Mouse (Mus musculus) heart, embryonic 13.5 days (tissue): ENCODE data around the gene Thada. TPM values are rescaled to one million over a fixed set of nuclear protein-coding genes. Genes with fewer than 3 reads are reported as not detected.
"Not testable (repeated sequence)": the region's sequence is repeated elsewhere in the genome, so short reads cannot be mapped to it uniquely, and the experiment has no call there.

Experiments
- ATAC-seq: fragments of 200-750 bp; cut with Nextera tagmentation; 2 replicates; pipeline ENCODE4 v1.8.0; 2017; ENCODE audit warnings: moderate TSS enrichment; ENCODE audit not compliant: insufficient number of reproducible peaks, low FRiP score, low TSS enrichment; ENCODE audit errors: extremely low read depth
- H3K27ac ChIP-seq: fragments of 300-500 bp; sonication (generic); replicated peaks from 2 replicates; pipeline ENCODE4 v1.5.1; 2015; ENCODE audit warnings: moderate library complexity, mild to moderate bottlenecking, inconsistent platforms
- H3K27me3 ChIP-seq: fragments of 300-500 bp; sonication (generic); replicated peaks from 2 replicates; pipeline ENCODE4 v1.6.1; 2015; ENCODE audit warnings: mild to moderate bottlenecking, inconsistent platforms
- H3K36me3 ChIP-seq: fragments of 300-500 bp; sonication (generic); 2 replicates; pipeline ENCODE4 v1.6.1; 2015; ENCODE audit warnings: mild to moderate bottlenecking, inconsistent platforms
- H3K4me1 ChIP-seq: fragments of 300-500 bp; sonication (generic); 2 replicates; pipeline ENCODE4 v1.6.1; 2015; ENCODE audit warnings: inconsistent platforms
- H3K4me2 ChIP-seq: fragments of 300-500 bp; sonication (generic); 2 replicates; pipeline ENCODE4 v1.6.1; 2015; ENCODE audit warnings: inconsistent platforms, mild to moderate bottlenecking, moderate library complexity
- H3K4me3 ChIP-seq: fragments of 300-500 bp; sonication (generic); 2 replicates; pipeline ENCODE4 v1.5.1; 2015; ENCODE audit warnings: moderate library complexity, mild to moderate bottlenecking, inconsistent platforms
- H3K9ac ChIP-seq: fragments of 300-500 bp; sonication (generic); 2 replicates; pipeline ENCODE4 v1.6.1; 2015; ENCODE audit warnings: inconsistent platforms, mild to moderate bottlenecking, moderate library complexity
- H3K9me3 ChIP-seq: fragments of 300-500 bp; sonication (generic); 2 replicates; pipeline ENCODE4 v1.6.1; 2016; ENCODE audit warnings: inconsistent platforms
- WGBS: fragments of 180-500 bp; shearing (Covaris S2); methylation state at CpG from one replicate; pipeline ENCODE4 v1.1.7; 2015; ENCODE audit warnings: mixed read lengths; 5-methylcytosine and 5-hydroxymethylcytosine counted together
- polyA plus RNA-seq: library from polyadenylated mRNA; unstranded; fragments of >200 nt; fragmentation: Nextera tagmentation; extraction: Ambion mirVana; gene quantifications from 2 replicates; pipeline ENCODE4 v1.2.1, GENCODE M21; 2015

Gene Thada
- polyA plus RNA-seq, 1 experiment from 2014 or later: 4.6 TPM

DNA sequence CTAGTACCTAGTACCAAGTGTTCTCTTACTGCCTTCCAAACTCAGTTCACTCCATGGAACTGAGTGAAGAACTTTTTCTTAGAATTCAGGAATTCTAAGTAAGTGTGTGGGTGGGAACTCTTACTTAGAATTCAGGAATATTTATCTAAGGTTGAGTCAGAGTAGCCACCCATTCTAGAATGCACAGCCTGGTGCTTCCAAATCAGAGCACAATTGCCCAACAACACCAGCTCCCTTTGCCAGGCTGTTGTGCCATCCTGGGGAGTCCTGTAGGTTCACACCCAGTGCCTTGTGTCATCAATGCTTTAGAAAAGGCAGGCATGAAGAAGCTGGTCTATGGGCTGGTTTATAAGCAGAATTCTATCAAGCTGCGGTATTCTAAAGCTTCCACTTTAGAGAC lies 145.4 kb downstream of the Thada start:
- H3K36me3 ChIP-seq: 0 out of 2 replicates have a peak, but pooled peaks cover 2% of the 10 kb centered on the region
- no peak overlapping the region for H3K27ac ChIP-seq
- no peak overlapping the region for H3K9ac ChIP-seq
- no peaks in the 10 kb centered on the region for H3K27me3 ChIP-seq
- 96% methylated on average over 1 of the region's 1 CpGs for WGBS
- no peak for ATAC-seq
- H3K4me3 ChIP-seq: no peak overlapping the region
- H3K9me3 ChIP-seq: no peaks in the 10 kb centered on the region
- H3K4me1 ChIP-seq: peaks cover 1% of the 10 kb centered on the region
- no peak overlapping the region for H3K4me2 ChIP-seq

DNA sequence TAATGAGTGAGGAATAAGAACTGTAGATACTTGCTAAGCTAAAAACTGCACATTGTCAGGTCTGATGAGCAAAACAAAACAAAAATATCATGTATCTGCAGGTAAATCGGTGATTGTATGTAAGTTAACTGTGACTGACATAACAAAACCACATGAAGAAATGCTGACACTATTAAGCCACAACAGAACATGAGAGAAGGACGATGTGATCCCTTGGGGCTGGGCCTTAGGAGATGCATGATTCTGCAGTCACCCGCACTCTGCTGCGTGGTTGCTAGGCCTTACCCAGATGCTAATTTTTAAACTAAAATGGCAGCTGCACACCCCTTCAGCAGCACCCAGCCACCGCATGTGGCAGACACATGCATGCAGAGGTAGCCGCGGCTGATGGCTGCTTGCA lies 151.7 kb downstream of the Thada start:
- Histone ChIP-seq H3K27ac (no peak overlapping the region), H3K9me3 (no peaks in the 10 kb centered on the region), H3K27me3 (no peaks in the 10 kb centered on the region), H3K4me1 (peaks cover 13% of the 10 kb centered on the region), H3K4me3 (no peak overlapping the region), H3K9ac (no peak overlapping the region), H3K36me3 (peaks cover 5% of the 10 kb centered on the region), H3K4me2 (no peak overlapping the region)
- no peak for ATAC-seq
- 92% methylated on average over 7 of the region's 7 CpGs for WGBS

DNA sequence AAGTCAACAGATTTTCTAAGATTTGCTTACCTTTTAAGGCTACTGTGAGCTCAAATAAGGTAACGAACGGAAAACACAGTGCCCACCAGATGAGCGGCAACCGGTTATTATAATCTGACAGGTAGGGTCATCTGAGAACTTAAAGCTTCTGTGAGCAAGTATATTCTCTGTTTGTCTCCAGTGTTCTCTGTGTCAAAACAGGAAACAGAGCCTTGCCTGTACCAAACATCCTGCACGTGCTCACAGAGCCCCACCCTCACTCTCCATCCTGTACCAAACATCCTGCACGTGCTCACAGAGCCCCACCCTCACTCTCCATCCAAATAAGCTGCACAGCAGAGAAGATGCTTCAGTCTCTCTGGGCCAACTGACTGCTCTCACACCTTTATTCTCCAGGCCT lies 152.5 kb downstream of the Thada start:
- WGBS: 84% methylated on average over 6 of the region's 6 CpGs
- H3K9me3 ChIP-seq: no peaks in the 10 kb centered on the region
- no peak for ATAC-seq

DNA sequence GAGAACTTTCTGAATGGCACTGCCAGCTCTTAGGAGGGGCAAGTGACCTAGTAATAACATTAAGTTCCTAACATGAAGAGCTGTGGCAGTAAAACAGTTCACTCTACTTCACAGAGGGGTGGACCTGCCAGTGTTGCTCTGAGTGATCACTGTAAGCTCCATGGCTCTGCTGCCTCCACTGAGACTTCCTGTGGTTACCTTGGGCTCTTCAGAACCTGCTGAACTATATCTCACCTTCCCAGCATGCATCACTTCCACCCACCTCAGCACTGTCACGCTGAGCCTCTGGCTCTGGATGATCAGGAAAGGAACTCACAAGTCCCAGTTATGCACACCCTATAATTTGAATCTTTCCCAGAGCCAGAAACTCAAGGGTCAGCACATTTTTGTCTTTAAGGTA lies 159.9 kb downstream of the Thada start:
- H3K4me1 ChIP-seq: peaks cover 20% of the 10 kb centered on the region
- H3K9me3 ChIP-seq: no peaks in the 10 kb centered on the region
- no peaks in the 10 kb centered on the region for H3K27me3 ChIP-seq
- H3K4me2 ChIP-seq: no peak overlapping the region
- 79% methylated on average over 1 of the region's 1 CpGs for whole genome bisulfite sequencing
- no peak overlapping the region for H3K4me3 ChIP-seq
- no peak overlapping the region for H3K9ac ChIP-seq
- ATAC-seq: no peak
- no peak overlapping the region for H3K27ac ChIP-seq
- peaks cover 22% of the 10 kb centered on the region for H3K36me3 ChIP-seq

More for the DNA sequence above, 152.5 kb downstream of the Thada start:
- Histone ChIP-seq H3K4me1 (peaks cover 13% of the 10 kb centered on the region), H3K4me3 (no peak overlapping the region), H3K4me2 (no peak overlapping the region), H3K27me3 (no peaks in the 10 kb centered on the region), H3K9ac (no peak overlapping the region), H3K27ac (no peak overlapping the region), H3K36me3 (peaks cover 14% of the 10 kb centered on the region)

- Histone ChIP-seq H3K9ac (no peak overlapping the region), H3K4me2 (no peak overlapping the region), H3K27ac (no peak overlapping the region), H3K9me3 (no peaks in the 10 kb centered on the region), H3K36me3 (peaks cover 22% of the 10 kb centered on the region), H3K4me3 (no peak overlapping the region), H3K27me3 (no peaks in the 10 kb centered on the region), H3K4me1 (peaks cover 15% of the 10 kb centered on the region)
- ATAC-seq: no peak
- WGBS: 95% methylated on average over 5 of the region's 5 CpGs
Measured at GRCm38 (mm10) chr17:84305074-84305473, 160.9 kb downstream of the Thada start.

DNA sequence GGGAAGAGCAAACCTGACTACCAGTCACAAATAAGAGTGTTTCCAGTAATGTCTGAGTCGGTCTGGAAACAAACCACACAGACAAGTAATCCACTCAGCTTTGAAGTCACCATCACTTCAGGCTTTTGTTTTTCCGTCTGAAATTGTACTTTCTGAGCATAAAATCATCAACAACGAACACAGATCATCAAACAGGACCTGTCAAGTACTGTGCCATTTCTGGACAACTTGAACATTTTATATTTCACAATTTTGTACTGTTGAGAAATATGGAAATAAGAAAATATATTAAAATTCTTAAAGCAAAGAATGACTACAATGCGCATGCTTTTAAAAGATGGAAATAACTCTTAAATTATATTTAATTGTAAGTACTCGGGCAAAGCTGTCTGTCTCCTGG lies 161.9 kb downstream of the Thada start:
- Histone ChIP-seq H3K27me3 (no peaks in the 10 kb centered on the region), H3K36me3 (peaks cover 15% of the 10 kb centered on the region), H3K4me2 (no peak overlapping the region), H3K27ac (0 out of 2 replicates have a peak overlapping the region, but pooled peaks have one; percentile 16), H3K4me1 (peaks cover 15% of the 10 kb centered on the region), H3K9ac (no peak overlapping the region), H3K4me3 (no peak overlapping the region), H3K9me3 (no peaks in the 10 kb centered on the region)
- ATAC-seq: no peak
- WGBS: 76% methylated on average over 5 of the region's 5 CpGs

- Histone ChIP-seq H3K36me3 (peaks cover 5% of the 10 kb centered on the region; the same call in 1 of the 2 replicates), H3K4me2 (no peak overlapping the region), H3K27ac (no peak overlapping the region), H3K9me3 (no peaks in the 10 kb centered on the region), H3K4me3 (no peak overlapping the region), H3K9ac (no peak overlapping the region), H3K27me3 (no peaks in the 10 kb centered on the region), H3K4me1 (peaks cover 18% of the 10 kb centered on the region)
- 89% methylated on average over 6 of the region's 6 CpGs for WGBS
- ATAC-seq: no peak
Measured at GRCm38 (mm10) chr17:84297976-84298375, 168.0 kb downstream of the Thada start.

DNA sequence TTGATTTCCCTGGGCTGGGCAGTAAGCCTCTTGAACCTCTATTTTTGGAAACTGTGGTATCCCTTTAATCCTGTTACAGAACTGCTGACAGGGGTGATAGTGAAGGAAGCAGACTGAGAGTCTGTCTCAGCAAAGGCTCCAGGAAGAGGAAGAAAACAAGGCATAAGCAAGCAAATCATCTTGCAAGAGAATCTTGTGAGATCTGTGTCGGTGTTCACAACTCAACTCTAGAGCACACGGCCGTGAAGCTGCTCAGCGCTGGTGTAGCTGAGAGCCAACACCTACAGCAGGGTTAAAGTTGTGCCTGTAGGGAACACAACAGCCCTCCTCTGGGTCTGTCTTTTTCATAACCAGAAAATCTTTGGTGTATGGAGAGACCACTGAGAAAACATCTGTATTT lies 172.8 kb downstream of the Thada start:
- peak overlapping the region; percentile 88 for H3K27ac ChIP-seq
- WGBS: 18% methylated on average over 4 of the region's 4 CpGs

DNA sequence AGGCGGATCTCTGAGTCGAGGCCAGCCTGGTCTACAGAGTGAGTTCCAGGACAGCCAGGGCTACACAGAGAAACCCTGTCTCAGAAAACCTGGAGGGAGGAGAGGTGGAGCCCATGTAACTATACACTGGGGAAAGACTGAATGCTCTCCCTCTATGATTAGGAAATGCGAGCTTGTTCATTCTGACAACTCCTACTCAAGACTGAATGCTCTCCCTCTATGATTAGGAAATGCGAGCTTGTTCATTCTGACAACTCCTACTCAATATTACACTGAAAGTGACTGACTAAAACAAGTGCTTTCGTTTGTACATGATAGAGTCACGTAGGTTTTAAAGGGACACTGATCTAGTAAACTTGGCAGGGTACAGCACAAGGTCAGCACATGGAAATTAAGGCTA lies 174.8 kb downstream of the Thada start:
- H3K4me3 ChIP-seq, H3K27me3 ChIP-seq, H3K36me3 ChIP-seq, H3K27ac ChIP-seq, H3K9me3 ChIP-seq, H3K9ac ChIP-seq, H3K4me2 ChIP-seq, ATAC-seq: not testable (repeated sequence)
- peaks cover 21% of the 10 kb centered on the region for H3K4me1 ChIP-seq
- WGBS: 72% methylated on average over 6 of the region's 6 CpGs

More for the DNA sequence above, 172.8 kb downstream of the Thada start:
- Histone ChIP-seq H3K4me2 (peak overlapping the region; percentile 58), H3K36me3 (peaks cover 5% of the 10 kb centered on the region; the same call in 1 of the 2 replicates), H3K4me3 (no peak overlapping the region), H3K4me1 (peaks cover 21% of the 10 kb centered on the region), H3K9me3 (no peaks in the 10 kb centered on the region), H3K27me3 (no peaks in the 10 kb centered on the region), H3K9ac (peak overlapping the region; percentile 60; the same call in 1 of the 2 replicates)
- no peak; the same call in 1 of the 2 replicates for ATAC-seq

GRCm38 (mm10) chr17:84287675-84288420 lies 178.2 kb downstream of the Thada start:
- ATAC-seq: no peak
- Histone ChIP-seq H3K4me1 (peaks cover 21% of the 10 kb centered on the region), H3K27me3 (no peaks in the 10 kb centered on the region), H3K27ac (no peak overlapping the region), H3K4me2 (no peak overlapping the region), H3K36me3 (peaks cover 4% of the 10 kb centered on the region), H3K9me3 (0 out of 2 replicates have a peak, but pooled peaks cover 6% of the 10 kb centered on the region), H3K4me3 (no peak overlapping the region), H3K9ac (no peak overlapping the region)
- 78% methylated on average over 8 of the region's 8 CpGs for WGBS

DNA sequence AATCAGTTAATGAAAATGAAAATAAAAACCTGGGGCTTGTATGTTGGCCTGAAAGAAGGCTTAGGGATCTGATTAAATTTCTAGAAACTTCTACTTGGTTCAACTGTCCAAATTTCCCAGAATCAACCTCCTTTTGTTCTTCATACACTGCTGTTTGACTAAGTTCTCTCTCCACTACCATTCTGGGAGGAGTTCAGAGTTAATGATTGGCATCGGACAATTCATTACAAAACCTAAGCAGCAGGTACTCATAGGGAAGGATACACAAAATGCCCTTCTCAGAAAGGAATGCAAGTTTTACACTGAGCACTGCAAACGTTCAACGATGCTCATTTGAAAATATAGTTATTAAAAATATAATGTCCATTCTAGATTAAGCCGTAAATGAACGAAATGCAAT lies 179.5 kb downstream of the Thada start:
- peaks cover 25% of the 10 kb centered on the region for H3K4me1 ChIP-seq
- 0 out of 2 replicates have a peak, but pooled peaks cover 6% of the 10 kb centered on the region for H3K9me3 ChIP-seq
- H3K4me2 ChIP-seq: no peak overlapping the region
- H3K27ac ChIP-seq: no peak overlapping the region
- no peak overlapping the region for H3K9ac ChIP-seq
- H3K27me3 ChIP-seq: no peaks in the 10 kb centered on the region
- ATAC-seq: no peak
- no peak overlapping the region for H3K4me3 ChIP-seq
- peaks cover 4% of the 10 kb centered on the region for H3K36me3 ChIP-seq
- WGBS: 91% methylated on average over 5 of the region's 5 CpGs
